Mouse (Mus musculus): Measurements from ENCODE around the gene Pgk1.

The Pgk1 gene

DNA sequence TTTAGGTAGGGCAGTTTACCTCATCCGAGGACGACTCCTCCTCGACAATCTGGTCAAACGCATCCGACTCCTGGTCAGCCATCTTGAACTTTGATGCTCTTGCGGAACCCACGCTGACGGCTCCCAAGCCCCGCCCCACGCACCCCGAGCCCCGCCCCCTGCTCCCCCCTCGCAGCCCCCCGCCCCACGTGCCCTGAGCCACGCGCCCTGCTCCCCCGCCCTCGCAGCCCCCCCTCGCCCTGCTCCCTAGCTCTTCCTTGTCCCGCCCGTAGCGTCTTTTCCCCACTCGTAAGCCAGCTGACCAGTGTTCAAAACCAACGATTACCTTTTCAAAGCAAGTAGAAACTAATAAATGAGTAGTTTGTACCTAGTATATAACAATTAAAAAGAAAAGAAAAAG lies 34.2 kb downstream of the Pgk1 start, which contains the start of gene Taf9b:
Gene Taf9b (minus strand): TSS at position 101 of the 400 bp plus-strand sequence.
- DNase-seq: no peak

All from kidney, postnatal 25 days (tissue).